Mouse (Mus musculus) skeletal muscle tissue, adult 2 months (tissue): ENCODE data around the gene Usp4.
A peak's percentile ranks its signal among the peaks of the same experiment; 100 is the strongest.
"Not testable (repeated sequence)": the region's sequence is repeated elsewhere in the genome, so short reads cannot be mapped to it uniquely, and the experiment has no call there.

ENCODE experiments used
- DNase-seq: peaks from one replicate; pipeline ENCODE4 v3.0.0-alpha.2; 2012; ENCODE audit warnings: low read depth, low spot score

Usp4 gene

GRCm38 (mm10) chr9:108347540-108348289 lies at the start of gene Usp4:
TSS of gene Usp4 (plus strand) at chr9:108347853.
- peak; percentile 91 for DNase-seq

- no peak for DNase-seq
These were observed 45.8 kb upstream of the Usp4 start for GRCm38 (mm10) chr9:108301853-108302252.

- DNase-seq, result no peak
These were observed 42.9 kb upstream of the Usp4 start for GRCm38 (mm10) chr9:108304716-108305115.

GRCm38 (mm10) chr9:108305170-108305569 lies 42.5 kb upstream of the Usp4 start:
- DNase-seq, result no peak

GRCm38 (mm10) chr9:108305629-108306520 lies 41.8 kb upstream of the Usp4 start, which contains the start of the genes Rhoa and Tcta:
TSS of gene Rhoa (plus strand) at chr9:108306129.
TSS of gene Tcta (minus strand) at chr9:108306160.
- peak; percentile 100 for DNase-seq

GRCm38 (mm10) chr9:108306571-108306980 lies 41.1 kb upstream of the Usp4 start:
- DNase-seq, result peak; percentile 64

- no peak for DNase-seq
These were observed 40.4 kb upstream of the Usp4 start for GRCm38 (mm10) chr9:108307021-108307807.

GRCm38 (mm10) chr9:108308141-108308540 lies 39.5 kb upstream of the Usp4 start:
- DNase-seq, result no peak

- no peak for DNase-seq
These were observed 30.1 kb upstream of the Usp4 start for GRCm38 (mm10) chr9:108317572-108317971.

GRCm38 (mm10) chr9:108318462-108318861 lies 29.2 kb upstream of the Usp4 start:
- DNase-seq, result no peak

GRCm38 (mm10) chr9:108322054-108322453 lies 25.6 kb upstream of the Usp4 start:
- DNase-seq, result not testable (repeated sequence)

GRCm38 (mm10) chr9:108324784-108325183 lies 22.9 kb upstream of the Usp4 start:
- no peak for DNase-seq

- DNase-seq, result no peak
These were observed 21.8 kb upstream of the Usp4 start for GRCm38 (mm10) chr9:108325811-108326210.

GRCm38 (mm10) chr9:108337848-108338550 lies 9.7 kb upstream of the Usp4 start:
- DNase-seq, result no peak

GRCm38 (mm10) chr9:108338551-108338885 lies 9.1 kb upstream of the Usp4 start:
- no peak for DNase-seq

- DNase-seq, result peak; percentile 95
These were observed 8.5 kb upstream of the Usp4 start, which contains the start of gene Gpx1 for GRCm38 (mm10) chr9:108338886-108339781. TSS of gene Gpx1 (plus strand) at chr9:108338903.

- no peak for DNase-seq
These were observed 7.8 kb upstream of the Usp4 start for GRCm38 (mm10) chr9:108339886-108340257.

GRCm38 (mm10) chr9:108340258-108341138 lies 7.2 kb upstream of the Usp4 start:
- DNase-seq, result peak; percentile 47

GRCm38 (mm10) chr9:108341139-108341475 lies 6.5 kb upstream of the Usp4 start:
- no peak for DNase-seq
